Mouse (Mus musculus) adrenal gland, postnatal 25 days (tissue): ENCODE measurements around the gene Ctcf. TPM values are rescaled to one million over a fixed set of nuclear protein-coding genes. Genes with fewer than 3 reads are reported as not detected.
A peak's percentile ranks its signal among the peaks of the same experiment; 100 is the strongest.
"Not testable (repeated sequence)": the region's sequence is repeated elsewhere in the genome, so short reads cannot be mapped to it uniquely, and the experiment has no call there.

Source experiments
- DNase-seq: peaks from one replicate; pipeline ENCODE4 v3.0.0; 2021; ENCODE audit warnings: mixed read lengths
- long read RNA-seq: library from polyadenylated mRNA; stranded (forward); transcript quantifications from one replicate; pipeline ENCODE4 v2.0.0, GENCODE M21; 2021
- total RNA-seq: library from RNA; stranded (reverse); gene quantifications from 2 replicates; pipeline ENCODE4 v1.2.3, GENCODE M21; 2021

Ctcf gene
- 61.5 and 74.2 TPM in 2 replicates for total RNA-seq
- long read RNA-seq, partial matches to known transcripts = 16 of 25 reads
- long read RNA-seq, other reads (novel, unspliced or antisense) = 7 of 25 reads

DNA sequence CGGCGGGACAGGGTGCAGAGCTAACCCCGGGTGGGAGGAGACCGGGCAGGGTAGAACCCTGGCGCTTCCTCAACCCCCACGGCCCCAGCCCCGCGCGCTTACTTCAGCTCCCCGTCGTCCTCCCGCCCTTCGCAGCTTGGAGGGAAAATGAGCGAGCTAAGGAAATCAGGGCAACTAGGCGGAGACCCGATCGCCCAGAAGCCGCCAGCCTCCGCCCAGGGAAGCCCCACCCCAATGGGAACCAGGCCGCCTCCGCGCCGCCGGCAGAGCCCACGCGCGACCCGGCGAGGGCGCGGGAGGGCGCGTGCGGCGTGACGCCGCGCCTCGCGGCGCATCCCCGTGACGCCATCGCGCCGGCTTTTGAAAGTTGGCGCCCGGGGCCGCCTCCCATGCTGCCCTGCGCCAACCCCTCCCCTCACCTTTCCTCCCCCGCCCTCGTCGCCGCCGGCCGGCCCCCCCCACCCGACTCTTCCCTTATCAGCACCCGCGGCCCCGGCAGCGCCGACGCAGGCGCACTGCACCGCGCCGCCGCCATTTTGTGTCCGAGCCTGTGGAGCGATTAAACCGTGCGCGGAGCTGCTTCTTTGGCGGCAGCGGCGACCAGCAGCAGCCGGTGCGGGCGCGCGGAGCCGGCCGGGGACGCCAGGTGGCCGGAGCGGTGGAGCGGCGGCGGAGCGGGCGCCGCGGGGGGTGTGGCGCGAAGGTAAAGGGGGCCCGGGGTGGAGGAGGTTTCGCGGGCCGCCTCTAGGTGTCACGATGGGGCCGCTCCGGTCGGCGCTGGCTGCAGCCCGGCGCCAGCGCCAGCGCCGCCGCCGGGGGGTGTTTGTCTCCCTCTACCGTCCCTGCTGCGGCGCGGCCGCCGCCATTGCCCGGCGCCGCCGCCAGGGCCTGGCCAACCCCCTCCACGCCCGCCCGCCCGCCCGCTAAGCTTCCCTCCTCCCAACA lies at the start of gene Ctcf:
Gene Ctcf, plus strand, starts transcription at position 551 of the 945 bp plus-strand sequence.
- peak; percentile 93 for DNase-seq

DNA sequence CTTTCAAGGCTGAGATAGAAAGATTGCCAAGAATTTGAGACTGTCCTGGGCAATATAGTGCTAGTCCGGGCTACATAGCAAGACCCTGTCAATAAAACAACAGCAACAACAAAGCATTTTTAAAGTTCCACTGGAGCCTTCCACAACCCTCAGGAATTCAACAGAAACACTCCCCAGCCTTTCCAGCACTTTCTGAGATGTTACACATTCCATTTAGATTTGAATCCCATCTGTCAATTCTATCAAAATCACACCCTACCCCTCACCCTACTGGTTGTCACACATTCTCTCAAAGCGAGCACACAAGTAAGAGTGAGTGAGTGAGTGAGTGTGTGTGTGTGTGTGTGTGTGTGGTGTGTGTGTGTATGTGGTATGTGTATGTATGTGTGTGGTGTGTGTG lies 43.9 kb upstream of the Ctcf start:
- DNase-seq = no peak

DNA sequence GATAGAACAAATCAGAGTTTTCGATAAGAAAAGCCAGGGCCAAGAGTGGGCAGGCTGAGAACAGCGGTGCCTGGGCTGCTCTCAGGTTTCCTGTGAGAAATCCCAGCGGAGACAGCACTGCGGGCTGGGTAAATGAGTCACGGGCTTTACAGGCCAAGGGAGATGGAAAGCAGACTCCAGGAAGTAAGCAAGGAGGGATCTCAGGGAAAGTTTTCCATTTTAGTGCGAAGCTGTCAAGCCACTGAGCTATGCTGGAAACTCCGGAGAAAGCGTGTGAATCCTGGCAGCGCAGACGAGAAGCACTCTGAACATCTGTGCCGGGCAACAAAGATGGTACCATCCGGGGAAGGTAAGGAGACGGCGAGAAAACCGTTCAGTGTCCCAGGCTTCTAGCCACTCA lies 42.5 kb upstream of the Ctcf start:
- DNase-seq = peak; percentile 47

DNA sequence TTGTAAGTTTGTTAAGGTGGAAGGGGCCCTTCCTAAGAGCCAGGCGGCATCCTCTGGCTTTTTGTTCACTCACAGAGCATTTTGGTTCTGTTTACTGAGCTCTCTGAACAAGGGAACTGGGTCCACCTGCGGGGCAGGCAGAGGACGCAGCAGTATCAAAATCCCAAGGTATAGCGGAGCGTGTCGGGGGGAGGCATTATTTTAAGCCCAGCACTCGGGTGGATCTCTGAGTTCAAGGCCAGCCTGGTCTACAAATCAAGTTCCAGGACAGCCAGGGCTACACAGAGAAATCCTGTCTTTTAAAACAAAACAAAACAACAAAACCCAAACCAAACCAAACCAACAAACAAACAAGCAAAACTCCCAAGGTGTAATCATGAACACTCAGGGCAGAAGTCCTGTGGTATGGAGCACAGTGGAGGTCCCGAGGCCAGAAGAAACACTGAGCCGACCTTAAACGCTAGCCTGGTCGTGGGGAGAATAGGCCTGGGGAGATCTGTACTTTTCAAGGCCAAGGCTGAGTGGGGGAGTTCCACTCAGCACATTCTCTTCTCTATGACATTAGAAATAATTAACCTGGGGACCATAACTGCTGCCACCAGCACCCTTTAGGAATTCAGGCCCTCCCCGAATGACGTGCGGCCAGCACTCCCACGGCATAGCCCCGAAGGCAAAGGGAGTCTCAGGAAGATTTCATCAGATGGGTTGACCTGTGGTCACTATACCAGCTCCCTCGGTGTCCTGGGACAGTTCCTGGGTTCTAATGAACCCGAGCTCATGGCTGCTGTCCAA lies 41.7 kb upstream of the Ctcf start:
- no peak for DNase-seq

DNA sequence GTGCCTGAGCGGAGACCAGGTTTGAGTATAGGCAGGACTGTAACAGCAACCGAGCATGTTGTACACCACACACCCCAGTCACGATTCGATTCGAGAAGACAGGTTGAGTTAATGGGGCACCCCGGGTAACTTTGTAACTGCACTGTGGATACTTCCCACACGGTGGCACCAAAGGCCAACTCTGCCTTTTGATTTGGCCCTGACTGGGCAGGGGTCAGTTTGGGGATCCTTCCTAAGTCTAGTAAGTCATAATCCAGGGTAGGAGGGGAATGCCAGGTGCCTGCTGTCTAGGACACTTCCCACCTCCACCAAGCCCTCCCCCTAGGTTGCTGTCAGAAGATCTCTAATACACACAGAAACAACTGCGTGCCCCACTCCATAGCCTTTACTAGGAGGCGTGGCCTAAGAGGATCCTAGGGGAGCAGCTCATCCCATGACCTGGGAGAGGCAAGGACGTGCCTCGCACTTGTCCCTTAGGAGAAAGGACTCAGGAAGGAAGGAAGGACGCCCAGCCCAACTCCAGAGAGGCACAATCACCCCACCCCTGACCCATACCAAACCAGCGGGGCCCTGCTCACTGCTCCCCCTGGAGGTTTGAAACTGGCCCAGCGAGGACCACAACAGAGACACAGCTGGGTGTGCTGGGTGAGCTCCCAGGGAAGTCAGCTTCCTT lies 39.9 kb upstream of the Ctcf start:
- DNase-seq = peak; percentile 72

DNA sequence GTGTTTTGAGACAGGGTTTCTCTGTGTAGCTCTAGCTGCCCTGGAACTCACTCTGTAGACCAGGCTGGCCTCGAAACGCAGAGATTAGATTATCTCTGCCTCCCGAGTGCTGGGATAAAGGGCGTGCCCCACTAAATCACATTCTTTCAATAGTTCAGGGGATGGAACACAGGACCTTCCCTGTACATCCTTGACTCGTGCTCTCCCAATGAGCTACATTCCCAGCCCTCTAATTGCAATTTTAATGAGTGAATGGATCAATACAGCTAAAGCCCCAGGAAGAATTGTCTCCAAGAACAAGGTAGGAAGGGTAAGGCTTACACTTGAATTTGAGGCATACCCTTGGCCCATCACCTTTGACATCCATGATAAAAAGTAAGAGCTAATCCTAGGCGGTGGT lies 37.6 kb upstream of the Ctcf start:
- DNase-seq = no peak

DNA sequence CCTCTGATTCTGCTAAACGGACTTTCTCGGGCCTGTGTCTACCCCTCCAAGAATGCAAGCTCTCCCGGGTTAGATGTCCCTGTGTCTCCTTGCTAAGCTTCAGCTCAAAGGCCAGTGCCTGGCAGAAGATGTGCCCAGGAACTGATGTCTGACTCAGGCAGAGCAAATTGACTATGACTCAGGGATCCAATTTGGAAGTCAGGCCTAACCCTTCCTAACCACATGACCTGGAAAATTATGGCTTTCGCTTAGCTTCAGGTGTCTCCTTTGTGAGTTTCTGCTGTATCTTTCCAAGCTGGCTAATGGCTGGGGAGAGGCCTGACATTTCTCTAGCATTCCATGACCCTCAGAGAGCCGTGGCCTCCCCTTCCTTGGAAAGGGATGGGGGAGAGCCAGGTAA lies 35.1 kb upstream of the Ctcf start:
- DNase-seq = no peak

DNA sequence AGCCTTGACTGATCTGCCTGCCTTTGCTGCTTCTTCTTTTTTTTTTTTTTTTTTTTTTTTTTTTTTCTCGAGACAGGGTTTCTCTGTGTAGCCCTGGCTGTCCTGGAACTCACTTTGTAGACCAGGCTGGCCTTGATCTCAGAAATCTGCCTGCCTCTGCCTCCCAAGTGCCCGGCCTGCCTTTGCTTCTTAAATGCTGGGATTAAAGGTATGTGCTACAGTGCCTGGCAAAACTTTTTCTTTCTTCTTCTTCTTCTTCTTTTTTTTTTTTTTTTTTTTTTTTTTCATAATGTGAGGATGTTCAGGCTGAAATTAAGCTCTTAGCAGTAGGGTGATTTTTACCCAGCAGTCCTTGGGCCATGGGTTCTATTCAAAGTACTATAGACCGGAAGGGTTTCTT lies 33.8 kb upstream of the Ctcf start:
- DNase-seq = not testable (repeated sequence)

DNA sequence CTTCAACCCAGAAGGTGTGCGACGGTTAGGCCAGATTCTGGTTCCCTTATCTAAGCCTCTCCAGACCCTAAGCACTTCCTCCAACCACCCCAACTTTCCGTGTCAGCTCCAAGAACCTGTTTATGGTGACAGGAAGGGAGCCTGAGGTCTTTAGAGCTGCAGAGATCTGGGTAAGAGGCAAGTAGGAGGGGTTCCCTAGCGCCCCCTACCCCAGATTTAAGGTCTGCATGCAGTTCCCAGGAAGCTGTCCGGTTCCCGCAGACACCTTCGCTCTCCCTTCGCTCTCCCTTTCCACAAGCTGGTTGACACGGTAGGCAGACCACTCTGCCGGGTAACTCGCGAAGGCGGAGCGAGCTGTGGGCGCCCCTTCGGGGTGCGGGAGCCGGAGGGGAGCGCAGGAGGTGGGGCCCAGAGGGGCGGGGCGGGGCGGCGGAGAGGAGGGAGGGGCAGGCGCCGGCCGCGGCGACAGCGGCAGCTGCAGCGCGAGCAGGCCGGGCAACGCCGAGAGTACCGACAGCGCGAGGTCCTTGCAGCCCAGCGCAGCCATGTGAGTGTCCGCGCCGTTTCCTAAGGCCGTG lies 31.5 kb upstream of the Ctcf start, which contains the start of gene Ripor1:
Gene Ripor1, plus strand, starts transcription at position 452 of the 578 bp plus-strand sequence.
- DNase-seq = peak; percentile 85

DNA sequence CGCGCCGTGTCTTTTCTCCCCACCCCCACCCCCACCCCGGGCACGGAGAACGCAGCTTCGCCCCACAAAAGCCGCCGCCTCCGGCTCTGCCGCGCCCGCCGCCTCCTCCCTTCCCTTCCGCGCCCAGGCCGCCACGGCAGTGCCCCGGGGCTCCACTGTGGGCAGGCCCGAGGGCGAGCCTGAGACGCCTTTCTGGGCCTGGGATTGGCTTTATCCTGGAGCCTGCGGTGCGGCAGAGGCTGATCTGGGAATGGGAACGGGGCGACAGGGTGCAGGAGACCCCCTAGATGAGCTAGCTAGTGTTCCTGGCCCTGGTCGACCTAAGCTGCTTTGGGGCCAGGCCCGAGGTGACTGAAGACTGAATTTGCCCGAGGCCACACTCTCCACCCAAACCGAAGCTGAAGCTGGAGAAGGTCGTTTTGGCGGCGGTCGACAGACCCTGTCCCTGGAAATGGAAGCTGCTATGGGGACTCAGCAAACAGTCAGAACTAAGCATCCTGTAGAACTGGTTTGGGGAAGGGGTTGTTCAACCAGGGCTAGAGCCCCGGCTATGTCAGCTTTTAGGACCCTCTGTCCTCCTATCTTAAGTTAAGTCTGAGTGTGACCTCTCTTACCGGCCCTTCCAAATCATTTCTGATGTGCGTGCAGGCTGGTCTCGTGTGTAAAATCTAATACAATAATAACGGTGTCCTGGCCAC lies 30.7 kb upstream of the Ctcf start:
- DNase-seq = peak; percentile 54

DNA sequence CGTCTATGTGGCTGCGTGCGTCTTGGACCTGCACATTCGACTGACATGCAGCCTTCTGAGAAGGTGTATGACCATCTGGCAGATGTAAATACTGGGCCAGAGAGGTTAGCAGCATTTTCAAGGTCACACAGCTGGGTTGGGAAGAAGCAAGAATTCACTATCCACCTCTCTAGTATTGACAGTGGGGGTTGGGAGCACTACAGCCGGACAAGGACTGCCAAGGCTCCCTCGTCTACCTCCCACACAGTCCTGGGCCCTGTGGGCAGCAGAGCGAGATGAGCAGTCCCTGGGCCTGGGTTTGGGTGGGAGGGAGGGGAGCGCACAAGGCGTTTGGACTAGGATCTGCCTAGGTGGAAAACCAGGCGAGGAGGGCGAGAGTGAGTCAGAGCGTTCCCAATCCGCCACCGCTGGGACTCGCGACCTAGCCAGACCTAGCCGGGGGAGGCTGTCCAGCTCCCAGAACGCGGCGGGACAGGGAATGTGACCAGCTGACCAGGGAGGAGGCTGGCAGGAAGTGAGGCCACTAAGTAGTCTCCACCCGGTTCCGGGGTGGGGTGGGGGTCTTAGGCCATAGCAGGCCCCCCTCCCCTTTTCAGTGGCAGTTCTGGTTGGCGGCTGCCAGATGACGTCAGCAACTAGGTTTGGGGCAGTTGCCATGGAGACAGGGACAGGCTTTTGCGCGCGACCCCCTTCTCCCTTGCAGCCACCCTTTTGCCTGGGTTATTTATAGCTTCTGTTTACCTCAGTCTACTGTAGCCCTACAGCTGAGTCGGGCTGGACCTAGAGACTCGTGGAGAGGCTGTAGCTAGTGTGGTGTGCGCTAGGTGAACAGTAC lies 30.0 kb upstream of the Ctcf start:
- peak; percentile 78 for DNase-seq

DNA sequence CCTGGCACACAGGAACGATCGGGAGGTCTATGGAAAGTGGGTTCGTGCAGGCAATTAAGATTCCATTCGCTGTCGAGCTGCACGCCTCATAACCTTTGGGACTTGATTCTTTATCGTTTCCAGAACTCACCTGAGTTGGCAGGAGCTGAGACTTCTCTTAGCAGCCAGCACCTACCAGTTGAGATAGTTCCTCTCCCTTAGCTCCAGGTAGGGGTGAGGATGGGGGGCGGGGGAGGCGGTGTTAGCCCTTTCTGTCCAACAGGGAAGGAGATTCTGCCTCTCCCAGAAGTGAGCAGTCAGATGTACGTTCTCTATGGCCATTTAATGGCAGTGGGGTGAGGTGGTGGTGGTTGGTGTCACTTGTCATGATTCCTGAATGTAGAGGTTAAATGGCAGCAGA lies 29.3 kb upstream of the Ctcf start:
- no peak for DNase-seq

DNA sequence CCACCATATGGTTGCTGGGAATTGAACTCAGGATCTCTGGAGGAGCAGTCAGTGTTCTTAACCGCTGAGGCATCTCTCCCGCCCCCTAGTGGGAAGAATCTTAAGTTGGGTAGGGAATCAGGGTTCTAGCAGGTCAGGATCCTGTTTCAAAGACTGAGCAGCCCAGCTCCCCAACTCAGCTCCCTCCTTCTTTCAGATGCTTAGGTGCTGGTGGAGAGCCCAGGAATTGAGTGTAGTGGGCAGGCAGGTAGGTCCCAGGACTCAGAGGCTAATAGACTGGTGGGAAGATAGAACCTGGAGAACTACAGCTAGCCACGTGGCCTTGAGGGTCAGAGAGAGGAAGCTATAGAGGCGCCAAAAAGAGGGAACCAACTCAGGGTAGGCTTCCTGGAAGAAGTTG lies 28.7 kb upstream of the Ctcf start:
- no peak for DNase-seq

DNA sequence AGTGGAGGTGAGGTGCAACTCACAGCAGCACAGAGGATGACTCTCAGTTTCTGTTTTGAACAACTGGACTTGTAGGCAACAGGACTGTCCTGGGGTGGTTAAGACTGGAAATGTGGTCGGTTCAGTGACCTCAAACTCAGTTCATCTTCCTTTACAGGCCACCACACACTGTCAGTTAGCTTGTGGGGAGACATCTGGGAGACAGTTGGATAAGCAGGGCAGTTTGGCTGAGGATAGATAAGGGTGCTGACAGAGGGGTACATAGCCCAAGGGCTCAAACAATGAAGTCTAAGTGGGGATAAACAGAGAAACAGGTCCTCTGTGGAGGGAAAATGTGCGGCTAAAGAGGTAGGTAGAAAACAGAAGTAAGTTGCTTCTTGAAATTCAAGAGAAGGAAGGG lies 27.0 kb upstream of the Ctcf start:
- no peak for DNase-seq

DNA sequence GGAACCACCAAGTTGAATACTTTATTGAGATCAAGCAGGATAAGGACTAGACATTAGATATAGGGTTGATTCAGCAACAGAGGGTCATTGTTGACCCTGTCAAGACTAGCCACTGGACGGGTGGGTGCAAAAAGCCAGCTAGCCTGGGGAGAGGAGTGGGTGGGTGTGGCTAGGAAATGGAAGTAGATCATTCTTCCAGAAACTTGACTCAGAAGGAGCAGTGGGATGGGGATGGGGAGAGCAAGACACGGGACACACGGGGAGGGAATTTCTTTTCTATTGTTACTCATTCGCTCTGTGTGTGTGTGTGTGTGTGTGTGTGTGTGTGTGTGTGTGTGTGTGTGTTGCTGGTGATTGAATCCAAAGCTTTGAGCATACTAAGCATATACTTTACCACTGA lies 26.6 kb upstream of the Ctcf start:
- DNase-seq = no peak

DNA sequence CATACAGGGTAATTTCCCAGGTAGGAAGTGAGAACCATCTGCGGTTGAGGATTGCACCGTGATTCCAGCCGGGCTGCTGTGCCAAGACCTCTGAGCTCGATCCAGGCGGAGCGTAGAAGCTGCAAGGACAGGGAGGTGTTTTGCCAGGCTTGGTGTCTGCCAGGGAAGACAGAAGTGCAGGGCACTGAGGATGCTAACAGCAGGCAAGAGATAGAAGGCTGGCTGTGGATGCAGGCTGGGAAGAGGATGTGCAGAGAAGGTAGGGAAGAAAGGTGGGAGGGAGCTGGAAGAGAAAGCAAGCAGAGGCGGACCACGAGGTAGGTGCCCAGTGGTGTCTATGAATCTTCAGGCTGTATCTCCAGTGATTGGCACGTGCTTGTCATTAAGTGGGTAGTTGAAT lies 24.5 kb upstream of the Ctcf start:
- no peak for DNase-seq

DNA sequence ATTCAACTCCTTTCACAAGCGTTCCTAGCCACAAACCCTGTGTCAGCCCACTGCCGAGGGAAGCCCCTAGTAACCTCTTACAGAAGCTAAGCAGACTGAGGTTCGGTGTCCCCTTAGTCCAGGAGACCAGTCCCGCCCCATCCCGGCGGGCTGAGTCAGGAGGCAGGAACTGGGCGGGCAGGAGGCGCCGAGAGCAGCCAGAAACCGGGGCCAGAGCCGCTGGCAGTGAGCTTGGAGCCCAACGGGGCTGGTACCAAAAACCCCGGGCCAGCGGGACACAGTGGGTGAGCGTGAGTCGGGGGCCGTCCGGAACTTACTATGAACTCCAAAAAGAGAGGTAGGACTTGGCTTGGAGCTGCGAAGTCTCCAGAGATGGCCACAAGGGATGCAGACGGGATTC lies 23.3 kb upstream of the Ctcf start:
- peak; percentile 75 for DNase-seq

DNA sequence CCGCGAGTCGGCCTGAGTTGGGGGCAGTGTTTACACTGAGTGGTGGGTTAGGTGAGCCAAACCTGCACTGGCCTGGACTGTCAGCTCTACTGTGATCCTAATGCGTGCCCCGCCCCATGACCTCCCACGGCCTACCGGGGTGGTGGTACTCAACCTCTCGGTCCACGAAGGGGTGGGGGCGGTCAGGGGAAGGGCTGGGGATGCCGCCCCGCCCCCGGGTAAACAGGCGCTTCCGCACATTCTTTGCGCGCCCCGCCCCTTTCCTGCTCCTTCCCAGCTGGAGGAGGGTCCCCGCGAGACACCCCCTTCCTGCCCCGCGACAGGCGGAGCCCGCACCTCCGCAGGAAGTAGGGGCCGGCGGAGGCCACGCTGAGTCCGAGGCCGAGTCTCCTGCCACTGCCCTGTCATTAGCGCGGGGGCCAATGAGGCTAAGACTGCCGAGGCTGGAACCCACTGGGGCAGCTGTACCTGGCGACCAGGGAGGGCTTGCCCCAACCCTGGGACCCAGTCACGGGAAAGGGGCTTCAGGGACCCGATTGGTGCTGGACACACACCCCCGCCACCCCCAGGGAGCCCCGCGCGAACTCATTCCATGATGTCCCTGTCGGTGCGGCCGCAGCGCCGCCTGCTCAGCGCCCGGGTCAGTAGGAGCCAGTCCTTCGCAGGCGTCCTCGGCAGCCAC lies 22.4 kb upstream of the Ctcf start:
- peak; percentile 80 for DNase-seq

DNA sequence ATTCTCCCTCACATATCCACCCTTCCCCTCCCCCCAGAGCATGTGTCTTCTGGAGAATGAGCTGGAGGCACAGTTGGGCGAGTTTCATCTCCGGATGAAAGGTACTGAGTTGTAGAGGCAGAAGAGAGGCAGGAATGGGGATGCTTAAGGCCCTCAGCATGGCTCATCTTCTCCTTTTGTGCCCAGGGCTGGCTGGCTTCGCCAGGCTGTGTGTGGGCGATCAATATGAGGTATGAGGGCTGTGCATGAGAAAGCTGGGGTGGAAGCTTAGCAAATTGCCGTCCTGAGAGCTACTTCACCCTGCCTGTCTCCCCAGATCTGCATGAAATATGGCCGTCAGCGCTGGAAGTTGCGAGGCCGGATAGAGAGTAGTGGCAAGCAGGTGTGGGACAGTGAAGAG lies 20.4 kb upstream of the Ctcf start:
- DNase-seq = no peak
